Mouse (Mus musculus): ENCODE measurements around the gene Jade2. TPM values are rescaled to one million over a fixed set of nuclear protein-coding genes. Genes with fewer than 3 reads are reported as not detected.
A peak's percentile ranks its signal among the peaks of the same experiment; 100 is the strongest.

Gene Jade2
- polyA plus RNA-seq, 1 experiment: 45.1 TPM

GRCm38 (mm10) chr11:51885681-51886080 is 28.2 kb upstream of the Jade2 start:
- H3K27me3 ChIP-seq (ENCODE audit: control insufficient read depth, insufficient read depth, low read length): no peaks in the 10 kb centered on the region
- H3K4me1 ChIP-seq (replicated peaks; ENCODE audit: control insufficient read depth, insufficient read depth, low read length): peaks cover 28% of the 10 kb centered on the region
- H3K4me3 ChIP-seq (ENCODE audit: control insufficient read depth, insufficient read depth, low read length): no peak overlapping the region
- no peak for DNase-seq
- 91% methylated on average over 6 of the region's 6 CpGs for WGBS
- TF ChIP-seq CTCF (IDR thresholded peaks at IDR 0.05; ENCODE audit: borderline replicate concordance, control insufficient read depth, extremely low read depth, insufficient read depth, low read length, poor library complexity): no peak
- no peak for TF ChIP-seq POLR2A (IDR thresholded peaks at IDR 0.05; ENCODE audit: control insufficient read depth, extremely low read depth, insufficient read depth, low read length, poor library complexity)
- H3K36me3 ChIP-seq (ENCODE audit: control insufficient read depth, insufficient read depth, low read length): peaks cover 7% of the 10 kb centered on the region; the same call in 1 of the 2 replicates
- no peak overlapping the region for H3K27ac ChIP-seq (ENCODE audit: control insufficient read depth, insufficient read depth, low read length)

GRCm38 (mm10) chr11:51884092-51884491 is 26.6 kb upstream of the Jade2 start:
- Histone ChIP-seq H3K27me3 (ENCODE audit: control insufficient read depth, insufficient read depth, low read length) (no peaks in the 10 kb centered on the region), H3K27ac (ENCODE audit: control insufficient read depth, insufficient read depth, low read length) (peak overlapping the region; percentile 92), H3K4me1 (replicated peaks; ENCODE audit: control insufficient read depth, insufficient read depth, low read length) (peaks cover 28% of the 10 kb centered on the region)

GRCm38 (mm10) chr11:51883670-51884069 is 26.2 kb upstream of the Jade2 start:
- TF ChIP-seq POLR2A (IDR thresholded peaks at IDR 0.05; ENCODE audit: control insufficient read depth, extremely low read depth, insufficient read depth, low read length, poor library complexity) (peak; percentile 71), CTCF (IDR thresholded peaks at IDR 0.05; ENCODE audit: borderline replicate concordance, control insufficient read depth, extremely low read depth, insufficient read depth, low read length, poor library complexity) (0 out of 2 replicates have a peak, but pooled peaks have one; percentile 44)
- peak; percentile 86 for DNase-seq
- WGBS: 0% methylated on average over 5 of the region's 5 CpGs
- no peaks in the 10 kb centered on the region for H3K27me3 ChIP-seq (ENCODE audit: control insufficient read depth, insufficient read depth, low read length)
- peak overlapping the region; percentile 47 for H3K4me3 ChIP-seq (ENCODE audit: control insufficient read depth, insufficient read depth, low read length)
- peaks cover 28% of the 10 kb centered on the region for H3K4me1 ChIP-seq (replicated peaks; ENCODE audit: control insufficient read depth, insufficient read depth, low read length)
- H3K36me3 ChIP-seq (ENCODE audit: control insufficient read depth, insufficient read depth, low read length): no peaks in the 10 kb centered on the region
- H3K27ac ChIP-seq (ENCODE audit: control insufficient read depth, insufficient read depth, low read length): peak overlapping the region; percentile 92

More at GRCm38 (mm10) chr11:51884092-51884491, 26.6 kb upstream of the Jade2 start:
- no peaks in the 10 kb centered on the region for H3K36me3 ChIP-seq (ENCODE audit: control insufficient read depth, insufficient read depth, low read length)
- peak overlapping the region; percentile 47 for H3K4me3 ChIP-seq (ENCODE audit: control insufficient read depth, insufficient read depth, low read length)
- no peak for DNase-seq
- TF ChIP-seq CTCF (IDR thresholded peaks at IDR 0.05; ENCODE audit: borderline replicate concordance, control insufficient read depth, extremely low read depth, insufficient read depth, low read length, poor library complexity) (no peak), POLR2A (IDR thresholded peaks at IDR 0.05; ENCODE audit: control insufficient read depth, extremely low read depth, insufficient read depth, low read length, poor library complexity) (no peak)
- 4% methylated on average over 1 of the region's 1 CpGs for WGBS

GRCm38 (mm10) chr11:51881776-51882175 is 24.3 kb upstream of the Jade2 start:
- H3K4me3 ChIP-seq (ENCODE audit: control insufficient read depth, insufficient read depth, low read length): no peak overlapping the region
- H3K27ac ChIP-seq (ENCODE audit: control insufficient read depth, insufficient read depth, low read length): no peak overlapping the region; the same call in 1 of the 2 replicates
- WGBS: 84% methylated on average over 7 of the region's 7 CpGs
- no peaks in the 10 kb centered on the region for H3K36me3 ChIP-seq (ENCODE audit: control insufficient read depth, insufficient read depth, low read length)
- H3K27me3 ChIP-seq (ENCODE audit: control insufficient read depth, insufficient read depth, low read length): no peaks in the 10 kb centered on the region
- peaks cover 28% of the 10 kb centered on the region for H3K4me1 ChIP-seq (replicated peaks; ENCODE audit: control insufficient read depth, insufficient read depth, low read length)
- no peak for DNase-seq
- TF ChIP-seq CTCF (IDR thresholded peaks at IDR 0.05; ENCODE audit: borderline replicate concordance, control insufficient read depth, extremely low read depth, insufficient read depth, low read length, poor library complexity) (no peak), POLR2A (IDR thresholded peaks at IDR 0.05; ENCODE audit: control insufficient read depth, extremely low read depth, insufficient read depth, low read length, poor library complexity) (no peak)

GRCm38 (mm10) chr11:51881041-51881730 is 23.7 kb upstream of the Jade2 start:
- H3K4me3 ChIP-seq (ENCODE audit: control insufficient read depth, insufficient read depth, low read length): no peak overlapping the region
- no peaks in the 10 kb centered on the region for H3K36me3 ChIP-seq (ENCODE audit: control insufficient read depth, insufficient read depth, low read length)
- 49% methylated on average over 15 of the region's 15 CpGs for WGBS
- no peak for TF ChIP-seq CTCF (IDR thresholded peaks at IDR 0.05; ENCODE audit: borderline replicate concordance, control insufficient read depth, extremely low read depth, insufficient read depth, low read length, poor library complexity)
- no peak for TF ChIP-seq POLR2A (IDR thresholded peaks at IDR 0.05; ENCODE audit: control insufficient read depth, extremely low read depth, insufficient read depth, low read length, poor library complexity)
- H3K27me3 ChIP-seq (ENCODE audit: control insufficient read depth, insufficient read depth, low read length): no peaks in the 10 kb centered on the region
- H3K27ac ChIP-seq (ENCODE audit: control insufficient read depth, insufficient read depth, low read length): no peak overlapping the region
- peaks cover 28% of the 10 kb centered on the region for H3K4me1 ChIP-seq (replicated peaks; ENCODE audit: control insufficient read depth, insufficient read depth, low read length)
- no peak for DNase-seq

- peaks cover 27% of the 10 kb centered on the region for H3K4me1 ChIP-seq (replicated peaks; ENCODE audit: control insufficient read depth, insufficient read depth, low read length)
- DNase-seq: no peak
- H3K27me3 ChIP-seq (ENCODE audit: control insufficient read depth, insufficient read depth, low read length): no peaks in the 10 kb centered on the region
- H3K36me3 ChIP-seq (ENCODE audit: control insufficient read depth, insufficient read depth, low read length): no peaks in the 10 kb centered on the region
- no peak overlapping the region for H3K27ac ChIP-seq (ENCODE audit: control insufficient read depth, insufficient read depth, low read length)
- TF ChIP-seq CTCF (IDR thresholded peaks at IDR 0.05; ENCODE audit: borderline replicate concordance, control insufficient read depth, extremely low read depth, insufficient read depth, low read length, poor library complexity): no peak
- no peak for TF ChIP-seq POLR2A (IDR thresholded peaks at IDR 0.05; ENCODE audit: control insufficient read depth, extremely low read depth, insufficient read depth, low read length, poor library complexity)
- WGBS: 92% methylated on average over 4 of the region's 4 CpGs
- no peak overlapping the region for H3K4me3 ChIP-seq (ENCODE audit: control insufficient read depth, insufficient read depth, low read length)
Measured at GRCm38 (mm10) chr11:51876943-51877344, 19.5 kb upstream of the Jade2 start.

All from thymus, adult 2 months (tissue).